Mouse (Mus musculus) thymus, adult 2 months (tissue): ENCODE measurements around the gene Aurkaip1. TPM values are rescaled to one million over a fixed set of nuclear protein-coding genes. Genes with fewer than 3 reads are reported as not detected.

Source experiments
- DNase-seq: peaks from one replicate; pipeline ENCODE4 v3.0.0; 2021
- H3K27ac ChIP-seq: fragments of 200-500 bp; 2 replicates; pipeline ENCODE4 v1.5.1; 2012; ENCODE audit warnings: low read length, control low read depth; ENCODE audit not compliant: control insufficient read depth, insufficient read depth
- H3K27me3 ChIP-seq: fragments of 200-500 bp; 2 replicates; pipeline ENCODE4 v1.6.1; 2012; ENCODE audit warnings: mild to moderate bottlenecking, low read length, moderate library complexity, mixed read lengths; ENCODE audit not compliant: control insufficient read depth, insufficient read depth
- H3K36me3 ChIP-seq: fragments of 200-500 bp; 2 replicates; pipeline ENCODE4 v1.6.1; 2012; ENCODE audit warnings: mild to moderate bottlenecking, low read length, moderate library complexity; ENCODE audit not compliant: control insufficient read depth, insufficient read depth
- H3K4me1 ChIP-seq: fragments of 200-500 bp; replicated peaks from 2 replicates; pipeline ENCODE4 v1.6.1; 2012; ENCODE audit warnings: low read length; ENCODE audit not compliant: control insufficient read depth, insufficient read depth
- H3K4me3 ChIP-seq: fragments of 200-500 bp; 2 replicates; pipeline ENCODE4 v1.5.1; 2012; ENCODE audit warnings: mild to moderate bottlenecking, low read length, control low read depth, moderate library complexity; ENCODE audit not compliant: control insufficient read depth, insufficient read depth
- CTCF ChIP-seq: fragments of 200-500 bp; IDR thresholded peaks from 2 replicates; pipeline ENCODE4 v1.5.1; 2012; ENCODE audit warnings: mild to moderate bottlenecking, control low read depth, low read length, moderate library complexity, borderline replicate concordance; ENCODE audit not compliant: control insufficient read depth, poor library complexity, insufficient read depth; ENCODE audit errors: extremely low read depth
- POLR2A ChIP-seq: fragments of 200-500 bp; IDR thresholded peaks from 2 replicates; pipeline ENCODE4 v1.6.1; 2012; ENCODE audit warnings: mild to moderate bottlenecking, low read length, control low read depth, moderate library complexity; ENCODE audit not compliant: control insufficient read depth, poor library complexity, insufficient read depth; ENCODE audit errors: extremely low read depth
- whole genome bisulfite sequencing: fragments of 180-500 bp; shearing (Covaris S2); methylation state at CpG from one replicate; pipeline ENCODE4 v1.1.7; 2018; 5-methylcytosine and 5-hydroxymethylcytosine counted together
- polyA plus RNA-seq: library from polyadenylated mRNA; depleted of rRNA; stranded (reverse); fragments of >200 nt; gene quantifications from 2 replicates; pipeline ENCODE4 v1.2.3, GENCODE M21; 2012

Aurkaip1 gene
- polyA plus RNA-seq, 1 experiment: 230 TPM

- Histone ChIP-seq H3K4me1 (peaks cover 7% of the 10 kb centered on the region), H3K36me3 (peaks cover 15% of the 10 kb centered on the region), H3K27ac (no peak overlapping the region), H3K27me3 (no peaks in the 10 kb centered on the region), H3K4me3 (peak overlapping the region; percentile 69)
- TF ChIP-seq POLR2A: peak; percentile 78
- 0 out of 2 replicates have a peak, but pooled peaks have one; percentile 26 for TF ChIP-seq CTCF
- DNase-seq: peak; percentile 97
- WGBS: under 1% methylated on average over 58 of the region's 58 CpGs
These were observed 27.6 kb upstream of the Aurkaip1 start for GRCm38 (mm10) chr4:155803340-155804041.

DNA sequence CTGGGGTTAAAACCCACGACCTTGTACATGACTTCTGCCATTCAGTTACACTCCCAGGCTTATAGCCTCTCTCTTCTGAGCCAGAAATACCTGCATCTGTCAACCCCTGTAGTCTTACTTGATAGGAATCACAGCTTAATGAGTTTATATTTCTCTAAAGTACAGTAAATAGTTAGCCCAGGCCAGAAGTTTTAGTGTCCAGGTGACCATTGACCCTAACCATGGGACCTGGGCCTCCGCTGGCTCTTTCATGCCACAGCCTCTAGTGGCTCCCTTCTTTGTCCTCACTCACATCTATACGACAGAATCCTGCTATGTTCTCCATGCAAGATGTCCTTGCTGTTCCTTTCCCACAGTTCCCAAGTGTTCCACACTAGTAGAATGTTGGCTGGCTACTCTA lies 23.2 kb upstream of the Aurkaip1 start:
- DNase-seq: no peak
- Histone ChIP-seq H3K27ac (no peak overlapping the region), H3K36me3 (peaks cover 36% of the 10 kb centered on the region), H3K4me3 (no peak overlapping the region), H3K4me1 (peaks cover 4% of the 10 kb centered on the region), H3K27me3 (no peaks in the 10 kb centered on the region)
- TF ChIP-seq POLR2A (no peak), CTCF (no peak)
- 99% methylated on average over 3 of the region's 3 CpGs for WGBS

GRCm38 (mm10) chr4:155811929-155812664 lies 19.0 kb upstream of the Aurkaip1 start, which contains the start of gene Ccnl2:
Gene Ccnl2 (plus strand): TSS chr4:155812489.
- DNase-seq: peak; percentile 90
- H3K36me3 ChIP-seq: peaks cover 65% of the 10 kb centered on the region
- H3K4me1 ChIP-seq: peaks cover 5% of the 10 kb centered on the region; the same call in 1 of the 2 replicates
- TF ChIP-seq CTCF (peak; percentile 74), POLR2A (peak; percentile 81)
- WGBS: under 1% methylated on average over 60 of the region's 60 CpGs
- no peaks in the 10 kb centered on the region for H3K27me3 ChIP-seq
- H3K27ac ChIP-seq: peak within 1 kb of the TSS; percentile 88
- H3K4me3 ChIP-seq: peak within 1 kb of the TSS; percentile 77

DNA sequence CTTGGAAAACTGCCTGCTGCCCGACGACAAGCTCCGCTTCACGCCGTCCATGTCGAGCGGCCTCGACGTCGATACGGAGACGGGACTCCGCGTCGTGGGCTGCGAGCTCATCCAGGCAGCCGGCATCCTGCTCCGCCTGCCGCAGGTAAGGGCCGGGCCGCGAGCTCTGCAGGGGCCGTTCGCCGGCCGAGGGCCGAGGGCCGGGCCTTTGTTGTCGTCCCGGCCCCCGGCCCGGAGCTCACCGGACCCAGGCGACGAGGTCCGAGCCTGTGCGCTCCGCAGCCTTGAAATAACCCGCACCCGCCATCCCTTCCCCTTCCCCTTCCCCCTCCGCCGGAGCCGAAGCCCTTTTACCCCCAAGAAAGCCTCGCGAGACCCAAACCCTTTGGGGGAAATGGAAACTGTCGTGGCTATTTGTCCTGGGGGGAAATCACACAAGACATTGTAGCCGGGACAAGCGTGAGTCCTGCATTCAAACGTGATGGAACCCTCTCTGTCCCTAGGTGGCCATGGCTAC lies 18.3 kb upstream of the Aurkaip1 start:
- DNase-seq: peak; percentile 39
- peaks cover 67% of the 10 kb centered on the region for H3K36me3 ChIP-seq
- TF ChIP-seq POLR2A (no peak), CTCF (no peak)
- H3K4me1 ChIP-seq: peaks cover 5% of the 10 kb centered on the region; the same call in 1 of the 2 replicates
- peak overlapping the region; percentile 77 for H3K4me3 ChIP-seq
- under 1% methylated on average over 49 of the region's 49 CpGs for WGBS
- H3K27ac ChIP-seq: peak overlapping the region; percentile 23
- H3K27me3 ChIP-seq: no peaks in the 10 kb centered on the region

DNA sequence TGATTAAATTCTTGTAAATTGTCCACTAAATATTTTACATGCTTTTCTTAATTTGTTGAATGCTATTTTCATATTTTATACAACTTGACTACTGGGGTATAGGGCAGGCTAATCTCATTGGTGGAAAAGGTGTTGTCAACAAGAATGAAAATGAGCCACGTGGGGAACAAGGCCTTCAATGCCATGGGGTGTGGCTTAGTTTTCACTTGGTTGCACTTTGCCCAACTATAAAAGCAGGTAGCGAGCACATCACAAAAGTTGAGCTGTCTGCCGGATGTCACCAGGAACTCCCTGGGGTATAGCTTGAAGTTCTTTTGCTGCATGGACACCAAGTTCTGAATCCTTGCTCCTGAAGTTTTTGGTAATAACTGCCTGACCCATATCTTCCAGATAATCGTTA lies 13.5 kb upstream of the Aurkaip1 start:
- peaks cover 86% of the 10 kb centered on the region for H3K36me3 ChIP-seq
- H3K27me3 ChIP-seq: no peaks in the 10 kb centered on the region
- no peak for DNase-seq
- H3K4me3 ChIP-seq: no peak overlapping the region
- peaks cover 5% of the 10 kb centered on the region; the same call in 1 of the 2 replicates for H3K4me1 ChIP-seq
- TF ChIP-seq CTCF (no peak), POLR2A (no peak)
- no peak overlapping the region for H3K27ac ChIP-seq
- WGBS: 92% methylated on average over 4 of the region's 4 CpGs

- Histone ChIP-seq H3K27me3 (no peaks in the 10 kb centered on the region), H3K36me3 (peaks cover 93% of the 10 kb centered on the region), H3K4me3 (no peak overlapping the region), H3K4me1 (no peaks in the 10 kb centered on the region), H3K27ac (no peak overlapping the region)
- WGBS: 89% methylated on average over 7 of the region's 7 CpGs
- TF ChIP-seq POLR2A (no peak), CTCF (no peak)
- no peak for DNase-seq
These were observed 10.0 kb upstream of the Aurkaip1 start for GRCm38 (mm10) chr4:155821025-155821424.
